Mouse (Mus musculus) embryonic facial prominence, embryonic 10.5 days (tissue): ENCODE data around the gene Atxn1. TPM values are rescaled to one million over a fixed set of nuclear protein-coding genes. Genes with fewer than 3 reads are reported as not detected.

Experiments used
- DNase-seq: peaks from one replicate; pipeline ENCODE4 v3.0.0-alpha.2; 2017; ENCODE audit warnings: low spot score
- H3K27ac ChIP-seq: fragments of 300-500 bp; sonication (generic); replicated peaks from 2 replicates; pipeline ENCODE4 v1.5.1; 2016; ENCODE audit warnings: mild to moderate bottlenecking
- H3K27me3 ChIP-seq: fragments of 300-500 bp; sonication (generic); replicated peaks from 2 replicates; pipeline ENCODE4 v1.6.1; 2016; ENCODE audit warnings: low read depth, mild to moderate bottlenecking; ENCODE audit not compliant: poor library complexity, severe bottlenecking
- H3K36me3 ChIP-seq: fragments of 300-500 bp; sonication (generic); replicated peaks from 2 replicates; pipeline ENCODE4 v1.6.1; 2016; ENCODE audit warnings: mild to moderate bottlenecking, moderate library complexity
- H3K4me1 ChIP-seq: fragments of 300-500 bp; sonication (generic); 2 replicates; pipeline ENCODE4 v1.6.1; 2016
- H3K4me3 ChIP-seq: fragments of 300-500 bp; sonication (generic); 2 replicates; pipeline ENCODE4 v1.5.1; 2016; ENCODE audit warnings: mild to moderate bottlenecking, moderate library complexity
- H3K9me3 ChIP-seq: fragments of 300-500 bp; sonication (generic); 2 replicates; pipeline ENCODE4 v1.6.1; 2016; ENCODE audit warnings: mild to moderate bottlenecking
- WGBS: fragments of 180-500 bp; shearing (Covaris S2); methylation state at CpG from one replicate; pipeline ENCODE4 v1.1.7; 2016; 5-methylcytosine and 5-hydroxymethylcytosine counted together
- polyA plus RNA-seq: library from polyadenylated mRNA; unstranded; fragments of >200 nt; fragmentation: Nextera tagmentation; extraction: Ambion mirVana; gene quantifications from 2 replicates; pipeline ENCODE4 v1.2.1, GENCODE M21; 2016

The Atxn1 gene
- polyA plus RNA-seq, 1 experiment from 2014 or later, result 1.1 TPM

DNA sequence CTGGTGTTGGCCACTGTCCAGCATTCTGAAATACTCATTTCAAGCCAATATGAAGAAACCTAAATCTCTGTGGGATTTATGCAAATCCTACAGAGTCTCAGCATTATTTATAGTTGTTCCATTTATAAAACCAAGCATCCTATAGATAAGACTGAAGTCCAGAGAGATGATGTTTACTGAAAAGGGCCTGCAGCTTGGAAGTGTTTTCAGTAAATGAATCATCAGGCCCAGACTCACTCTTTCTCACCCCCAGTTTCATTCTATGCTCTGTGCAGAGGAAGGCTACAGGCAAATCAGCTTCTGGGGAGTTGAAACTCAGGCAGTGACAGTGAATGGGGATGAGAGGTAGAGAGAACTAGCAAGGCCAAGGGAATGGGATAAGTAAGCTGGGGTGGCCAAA, 373.9 kb downstream of the Atxn1 start:
- DNase-seq, result no peak
- Histone ChIP-seq H3K4me1 (no peaks in the 10 kb centered on the region), H3K9me3 (no peaks in the 10 kb centered on the region), H3K27me3 (no peaks in the 10 kb centered on the region), H3K36me3 (no peaks in the 10 kb centered on the region), H3K4me3 (no peak overlapping the region), H3K27ac (no peak overlapping the region)

DNA sequence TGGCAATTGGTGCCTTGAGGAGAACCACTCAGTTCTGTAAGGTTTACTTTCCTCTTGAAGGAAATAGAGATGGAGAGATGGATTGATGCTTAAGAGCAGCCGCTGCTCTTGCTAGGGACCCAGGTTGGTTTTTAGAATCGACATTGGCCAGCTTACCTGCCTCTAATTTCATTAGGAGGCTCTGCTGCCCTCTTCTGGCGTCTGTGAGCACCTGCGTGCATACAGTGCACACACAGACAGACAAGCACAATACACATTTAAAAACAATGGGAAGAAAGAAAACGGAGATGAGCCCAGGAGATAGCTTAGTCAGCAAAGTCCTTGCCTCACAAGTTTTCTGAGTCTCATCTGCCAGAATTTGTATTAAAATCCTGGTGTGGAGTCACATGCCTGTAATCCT, 381.7 kb downstream of the Atxn1 start:
- peaks cover 8% of the 10 kb centered on the region; the same call in 1 of the 2 replicates for H3K4me1 ChIP-seq
- no peak overlapping the region for H3K27ac ChIP-seq
- H3K27me3 ChIP-seq, result no peaks in the 10 kb centered on the region
- 87% methylated on average over 5 of the region's 5 CpGs for WGBS
- no peaks in the 10 kb centered on the region for H3K9me3 ChIP-seq
- no peaks in the 10 kb centered on the region for H3K36me3 ChIP-seq
- H3K4me3 ChIP-seq, result no peak overlapping the region
- DNase-seq, result no peak

DNA sequence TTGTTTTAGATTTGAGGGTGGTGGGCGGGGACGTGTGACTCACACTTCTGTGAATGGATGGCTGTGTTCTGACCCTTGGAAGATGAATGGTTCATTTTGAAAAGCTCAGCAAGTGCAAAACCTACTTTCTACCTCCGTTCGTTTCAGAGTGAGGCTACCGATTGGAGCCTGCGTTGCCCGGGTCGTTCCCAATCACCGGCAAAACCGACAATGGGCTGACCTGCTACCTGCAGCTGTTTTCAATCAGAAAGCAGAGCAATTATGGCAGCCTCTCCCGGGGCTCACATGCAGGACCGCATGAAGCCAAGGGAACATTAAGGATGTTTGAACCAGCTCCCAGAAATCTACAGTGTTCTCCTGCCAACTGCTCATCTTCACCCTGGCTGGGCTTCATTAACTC, 382.5 kb downstream of the Atxn1 start:
- H3K27me3 ChIP-seq, result no peaks in the 10 kb centered on the region
- H3K27ac ChIP-seq, result no peak overlapping the region
- 61% methylated on average over 12 of the region's 12 CpGs for WGBS
- no peaks in the 10 kb centered on the region for H3K36me3 ChIP-seq
- no peaks in the 10 kb centered on the region for H3K9me3 ChIP-seq
- H3K4me1 ChIP-seq, result peaks cover 12% of the 10 kb centered on the region
- peak; percentile 58 for DNase-seq
- H3K4me3 ChIP-seq, result no peak overlapping the region

DNA sequence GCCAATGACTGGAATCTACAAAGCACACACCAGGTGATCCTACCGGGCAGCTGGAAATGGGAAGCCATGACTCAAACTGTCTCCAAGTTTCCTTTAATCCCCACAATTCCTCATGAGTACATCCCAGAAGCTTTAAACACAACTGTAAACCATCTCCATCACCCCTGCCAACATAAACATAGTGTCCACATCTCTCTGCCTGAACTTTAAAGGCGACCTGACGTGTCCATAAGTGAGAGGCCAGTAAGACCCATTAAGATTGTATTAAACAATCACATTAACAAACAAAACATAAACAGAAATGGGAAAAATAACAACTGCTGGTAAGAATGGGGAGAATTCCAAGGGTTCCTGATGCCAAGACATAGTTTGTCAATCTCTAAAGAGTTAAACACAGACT, 385.1 kb downstream of the Atxn1 start:
- no peaks in the 10 kb centered on the region for H3K36me3 ChIP-seq
- WGBS, result 88% methylated on average over 3 of the region's 3 CpGs
- no peaks in the 10 kb centered on the region for H3K27me3 ChIP-seq
- no peaks in the 10 kb centered on the region for H3K9me3 ChIP-seq
- H3K4me3 ChIP-seq, result no peak overlapping the region
- DNase-seq, result no peak
- H3K4me1 ChIP-seq, result peaks cover 20% of the 10 kb centered on the region
- H3K27ac ChIP-seq, result no peak overlapping the region

DNA sequence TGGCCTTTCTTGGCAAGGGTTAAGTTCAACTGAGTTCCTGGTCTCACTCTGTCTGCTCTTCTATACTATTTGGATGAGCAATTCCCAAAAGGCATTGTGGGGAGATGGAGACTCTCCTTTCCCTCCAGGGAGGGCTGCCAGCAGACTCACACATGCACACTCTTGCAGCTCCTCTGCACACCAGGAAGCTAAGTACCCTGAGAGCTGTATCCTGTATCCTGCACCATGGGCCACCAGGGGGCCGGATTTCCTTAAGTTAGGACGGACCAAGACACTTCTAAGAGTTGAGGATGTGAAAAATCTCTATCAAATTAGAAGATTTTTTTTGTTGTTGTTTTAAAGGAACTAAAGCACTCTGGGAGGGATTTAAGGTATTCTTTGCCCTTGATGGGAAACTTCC, 387.0 kb downstream of the Atxn1 start:
- Histone ChIP-seq H3K9me3 (no peaks in the 10 kb centered on the region), H3K4me1 (peaks cover 19% of the 10 kb centered on the region), H3K27me3 (no peaks in the 10 kb centered on the region), H3K4me3 (no peak overlapping the region), H3K27ac (no peak overlapping the region), H3K36me3 (no peaks in the 10 kb centered on the region)
- 51% methylated on average over 2 of the region's 2 CpGs for WGBS
- DNase-seq, result no peak

DNA sequence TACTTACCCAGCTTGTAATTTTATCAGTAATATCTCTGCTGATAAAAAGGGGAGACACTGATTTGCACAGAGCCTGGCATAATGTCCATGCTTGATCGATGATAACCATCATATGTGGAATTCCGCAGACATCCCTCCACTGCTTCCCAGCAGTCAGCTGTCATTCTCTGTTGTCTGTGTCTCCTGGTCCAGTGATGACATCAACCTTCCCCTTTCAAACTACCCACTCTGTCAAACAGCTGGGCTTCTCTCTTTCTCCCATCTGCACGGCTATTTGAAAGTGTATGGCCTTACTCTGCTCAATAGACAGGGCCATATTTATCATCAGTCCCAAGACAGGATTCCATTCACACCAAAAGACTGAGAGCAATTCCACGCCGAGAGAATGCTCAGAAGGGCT, 387.4 kb downstream of the Atxn1 start:
- Histone ChIP-seq H3K9me3 (no peaks in the 10 kb centered on the region), H3K4me3 (no peak overlapping the region), H3K4me1 (peaks cover 15% of the 10 kb centered on the region), H3K27me3 (no peaks in the 10 kb centered on the region), H3K36me3 (no peaks in the 10 kb centered on the region), H3K27ac (no peak overlapping the region)
- 80% methylated on average over 5 of the region's 5 CpGs for WGBS
- no peak for DNase-seq

DNA sequence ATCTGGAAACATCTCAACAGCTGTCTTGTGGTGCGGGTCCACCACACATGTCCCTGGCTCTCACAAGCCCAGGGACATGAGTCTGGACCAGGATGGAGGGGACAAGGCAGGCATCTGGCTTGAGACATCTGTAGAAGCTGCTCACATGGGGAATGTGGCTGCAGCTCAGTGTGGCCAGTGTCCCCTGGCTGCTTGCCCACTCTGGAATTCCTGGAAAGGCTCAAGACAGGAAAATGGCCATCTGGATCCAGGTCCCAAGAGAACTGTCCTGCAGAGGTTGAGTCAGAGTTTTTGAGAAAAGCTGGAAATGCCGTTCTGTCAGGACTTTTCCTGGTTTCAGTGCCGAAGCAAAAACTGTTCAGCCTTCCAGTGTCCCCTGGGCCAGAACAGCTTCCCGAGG, 388.6 kb downstream of the Atxn1 start:
- Histone ChIP-seq H3K27ac (peak overlapping the region; percentile 26; the same call in 1 of the 2 replicates), H3K4me3 (no peak overlapping the region), H3K36me3 (no peaks in the 10 kb centered on the region), H3K4me1 (peaks cover 12% of the 10 kb centered on the region), H3K9me3 (no peaks in the 10 kb centered on the region), H3K27me3 (no peaks in the 10 kb centered on the region)
- no peak for DNase-seq
- WGBS, result 78% methylated on average over 4 of the region's 4 CpGs

DNA sequence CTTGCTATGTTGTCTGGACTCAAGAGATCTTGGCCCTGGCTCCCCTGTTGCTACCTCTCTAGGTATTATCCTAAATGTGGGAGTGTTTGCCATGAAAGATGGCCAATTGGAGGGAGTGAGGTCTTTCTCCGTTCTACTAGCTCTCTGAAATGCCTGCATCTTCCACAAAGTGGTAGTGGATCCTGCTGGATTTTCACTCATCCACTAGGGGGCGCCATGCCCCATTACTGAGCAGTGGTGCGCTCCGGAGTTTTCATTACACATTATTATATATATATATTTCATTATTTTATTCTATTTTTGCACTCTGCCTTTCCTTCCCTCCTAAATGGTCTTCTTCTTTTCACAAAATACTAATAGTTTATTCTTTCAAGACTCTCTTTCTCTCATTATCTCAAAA, 392.0 kb downstream of the Atxn1 start:
- no peaks in the 10 kb centered on the region for H3K9me3 ChIP-seq
- WGBS, result 41% methylated on average over 4 of the region's 4 CpGs
- H3K36me3 ChIP-seq, result no peaks in the 10 kb centered on the region
- H3K27ac ChIP-seq, result no peak overlapping the region
- H3K27me3 ChIP-seq, result no peaks in the 10 kb centered on the region
- no peak overlapping the region for H3K4me3 ChIP-seq
- H3K4me1 ChIP-seq, result peaks cover 12% of the 10 kb centered on the region
- DNase-seq, result peak; percentile 59

DNA sequence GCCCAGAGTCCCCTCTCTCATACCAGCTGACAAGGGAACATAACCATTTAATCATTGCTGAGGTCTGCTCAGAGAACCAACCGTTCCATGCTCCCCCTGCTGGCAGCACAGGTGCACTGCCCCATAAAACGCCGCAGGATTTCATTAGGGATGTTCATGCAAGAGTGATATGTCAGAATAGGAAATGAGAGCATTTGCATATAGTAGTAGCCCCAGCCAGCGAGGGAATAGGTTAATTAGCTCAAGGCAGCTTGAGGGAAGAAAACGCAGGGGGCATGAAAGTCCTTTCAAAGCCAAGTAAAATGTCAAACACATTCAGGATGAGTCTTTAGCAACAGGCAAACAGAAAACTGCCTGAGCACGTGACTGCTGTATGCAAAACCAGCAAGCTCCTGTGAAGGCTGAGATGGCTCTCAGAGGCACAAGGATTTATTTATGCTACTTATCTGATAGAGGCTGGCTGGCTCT, 393.0 kb downstream of the Atxn1 start:
- Histone ChIP-seq H3K27ac (no peak overlapping the region), H3K4me1 (peaks cover 7% of the 10 kb centered on the region), H3K4me3 (no peak overlapping the region), H3K36me3 (no peaks in the 10 kb centered on the region), H3K9me3 (no peaks in the 10 kb centered on the region), H3K27me3 (no peaks in the 10 kb centered on the region)
- peak; percentile 84 for DNase-seq
- WGBS, result 7% methylated on average over 6 of the region's 6 CpGs

DNA sequence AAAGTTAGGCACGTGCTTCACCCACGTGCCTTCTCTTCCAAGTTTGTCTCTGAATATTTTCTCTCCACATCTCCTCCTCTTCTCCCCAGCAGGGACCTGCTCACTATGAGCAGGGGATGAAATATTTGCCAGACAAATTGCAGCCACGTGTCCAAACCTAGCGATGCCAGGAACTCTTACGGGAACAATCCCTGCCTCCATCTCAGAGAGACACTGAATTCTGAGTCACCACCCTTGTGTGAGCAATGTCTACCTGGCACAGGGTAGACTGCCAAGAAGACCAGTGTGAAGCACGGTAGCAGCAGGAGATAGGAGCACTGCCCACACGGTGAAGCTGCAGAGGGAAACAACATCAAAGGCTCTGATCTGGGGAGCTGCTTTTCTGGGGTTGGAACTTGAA, 394.9 kb downstream of the Atxn1 start:
- no peak for DNase-seq
- 81% methylated on average over 7 of the region's 7 CpGs for WGBS

DNA sequence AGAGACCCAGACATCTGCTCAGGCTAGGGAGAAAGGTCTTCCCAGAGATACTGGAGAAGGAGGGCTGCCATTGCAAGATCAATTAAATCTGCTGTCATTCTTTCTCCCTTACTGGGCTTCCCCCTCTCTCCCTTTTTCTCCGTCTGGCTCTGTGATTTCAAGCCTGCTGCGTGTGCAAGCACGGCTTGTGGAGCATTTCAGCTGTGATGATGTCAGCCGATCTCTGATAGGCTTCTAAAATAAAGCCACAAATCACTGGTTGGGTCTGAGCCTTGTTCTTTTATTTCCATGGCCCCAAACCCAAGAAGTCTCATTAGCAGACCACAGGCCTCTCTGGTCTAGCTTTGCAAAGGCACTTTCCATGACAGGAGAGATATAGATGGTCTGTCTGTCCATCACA, 399.9 kb downstream of the Atxn1 start:
- H3K4me1 ChIP-seq, result no peaks in the 10 kb centered on the region
- WGBS, result 81% methylated on average over 4 of the region's 4 CpGs
- no peak for DNase-seq
- no peak overlapping the region for H3K27ac ChIP-seq
- H3K9me3 ChIP-seq, result no peaks in the 10 kb centered on the region
- H3K4me3 ChIP-seq, result no peak overlapping the region
- no peaks in the 10 kb centered on the region for H3K36me3 ChIP-seq
- H3K27me3 ChIP-seq, result no peaks in the 10 kb centered on the region

More for the DNA sequence above, 394.9 kb downstream of the Atxn1 start:
- no peaks in the 10 kb centered on the region for H3K27me3 ChIP-seq
- H3K27ac ChIP-seq, result no peak overlapping the region
- H3K36me3 ChIP-seq, result no peaks in the 10 kb centered on the region
- no peak overlapping the region for H3K4me3 ChIP-seq
- no peaks in the 10 kb centered on the region for H3K4me1 ChIP-seq
- no peaks in the 10 kb centered on the region for H3K9me3 ChIP-seq

DNA sequence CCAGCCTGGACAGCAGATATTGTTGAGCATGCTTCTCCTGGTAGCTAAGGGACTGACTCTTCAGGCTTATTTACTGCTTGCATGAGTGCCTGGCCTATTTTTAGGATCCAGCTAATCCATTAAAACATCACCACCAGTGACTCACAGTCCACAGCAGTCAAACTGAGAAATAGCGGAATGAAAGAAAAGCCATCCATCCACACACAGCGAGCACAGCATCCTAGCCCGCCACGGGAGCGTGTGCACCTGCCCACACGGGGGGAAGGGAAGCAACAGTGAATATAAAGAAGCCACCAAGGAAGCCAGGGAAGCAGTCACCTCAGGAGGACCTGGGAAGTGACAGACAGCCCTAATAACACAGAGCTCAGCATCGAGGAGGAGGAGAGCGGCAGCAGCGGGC, 402.8 kb downstream of the Atxn1 start:
- DNase-seq, result no peak
- Histone ChIP-seq H3K27me3 (no peaks in the 10 kb centered on the region), H3K4me1 (no peaks in the 10 kb centered on the region), H3K36me3 (no peaks in the 10 kb centered on the region), H3K4me3 (no peak overlapping the region), H3K27ac (no peak overlapping the region), H3K9me3 (no peaks in the 10 kb centered on the region)
- 87% methylated on average over 9 of the region's 9 CpGs for WGBS

DNA sequence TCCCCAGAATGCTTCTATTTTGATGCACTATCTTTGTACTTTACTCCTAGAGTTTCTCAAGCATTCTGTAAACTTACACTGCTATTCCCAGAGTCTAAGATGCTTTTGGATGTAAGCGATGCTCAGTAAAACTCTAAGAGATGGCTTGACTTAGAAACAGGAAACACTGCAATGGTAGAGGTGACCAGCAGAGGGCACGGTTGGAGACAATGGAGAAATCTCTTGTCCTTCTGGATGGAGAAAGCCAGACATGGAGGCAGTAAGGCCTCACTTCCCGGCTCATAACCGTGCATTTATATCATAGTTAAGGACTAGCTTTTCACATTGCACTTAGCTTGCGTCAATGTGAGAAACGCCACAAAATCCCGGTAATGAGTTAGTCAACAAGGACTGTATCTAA, 404.3 kb downstream of the Atxn1 start:
- peak; percentile 41 for DNase-seq
- no peak overlapping the region for H3K27ac ChIP-seq
- no peak overlapping the region for H3K4me3 ChIP-seq
- no peaks in the 10 kb centered on the region for H3K27me3 ChIP-seq
- H3K9me3 ChIP-seq, result no peaks in the 10 kb centered on the region
- no peaks in the 10 kb centered on the region for H3K4me1 ChIP-seq
- no peaks in the 10 kb centered on the region for H3K36me3 ChIP-seq
- WGBS, result 72% methylated on average over 7 of the region's 7 CpGs

DNA sequence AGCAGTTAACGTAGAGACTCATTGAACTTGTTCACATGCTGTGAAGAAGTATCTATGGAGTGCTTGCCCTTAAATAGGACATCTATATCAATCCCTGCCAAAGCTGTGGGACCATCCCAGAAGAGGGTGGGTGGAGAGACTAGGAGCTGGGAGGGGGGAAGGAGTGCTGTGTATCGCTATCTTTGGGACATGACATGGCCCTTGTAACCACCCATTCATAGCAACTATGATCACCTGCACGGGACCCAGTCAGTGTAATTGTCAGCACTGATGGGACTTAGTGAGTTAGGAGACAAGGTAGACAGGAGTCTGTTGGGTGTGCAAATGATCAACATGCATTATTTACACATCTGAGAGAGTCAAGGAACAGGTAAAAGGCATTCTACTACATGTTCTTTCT, 405.6 kb downstream of the Atxn1 start:
- H3K4me1 ChIP-seq, result no peaks in the 10 kb centered on the region
- 93% methylated on average over 3 of the region's 3 CpGs for WGBS
- DNase-seq, result no peak
- no peaks in the 10 kb centered on the region for H3K27me3 ChIP-seq
- no peaks in the 10 kb centered on the region for H3K9me3 ChIP-seq
- no peak overlapping the region for H3K4me3 ChIP-seq
- H3K36me3 ChIP-seq, result no peaks in the 10 kb centered on the region
- H3K27ac ChIP-seq, result no peak overlapping the region
